Mouse (Mus musculus) CH12.LX (cell line): Measurements from ENCODE around the gene Pde4b. TPM values are rescaled to one million over a fixed set of nuclear protein-coding genes. Genes with fewer than 3 reads are reported as not detected.

Experiments used
- DNase-seq: peaks from one replicate; pipeline ENCODE4 v3.0.0-alpha.2; 2013; ENCODE audit errors: extremely low read depth
- H3K27ac ChIP-seq: 2 replicates; pipeline ENCODE4 v1.5.1; 2012; ENCODE audit warnings: low read depth, mild to moderate bottlenecking, control low read depth, moderate library complexity; ENCODE audit not compliant: insufficient read depth
- H3K27me3 ChIP-seq: replicated peaks from 2 replicates; pipeline ENCODE3; 2012; ENCODE audit warnings: inconsistent platforms
- H3K36me3 ChIP-seq, 2 experiments: replicated peaks in 1 of 2; 2 replicates each; pipeline versions ENCODE3 to v1.6.1; 2012; ENCODE audit warnings: inconsistent platforms in 1 of 2, low read length in 1 of 2, mild to moderate bottlenecking in 1 of 2, mixed read lengths in 1 of 2, moderate library complexity in 1 of 2; ENCODE audit not compliant: control insufficient read depth in 1 of 2, insufficient read depth in 1 of 2
- H3K4me1 ChIP-seq, 2 experiments: 2 replicates each; pipeline ENCODE4 v1.6.1; 2012; ENCODE audit warnings: inconsistent platforms in 1 of 2, moderate library complexity in 1 of 2; ENCODE audit not compliant: insufficient read depth in 2 of 2, control insufficient read depth in 1 of 2
- H3K4me2 ChIP-seq: 2 replicates; pipeline ENCODE4 v1.6.1; 2012; ENCODE audit warnings: low read depth, mild to moderate bottlenecking, control low read depth; ENCODE audit not compliant: poor library complexity, insufficient read depth, severe bottlenecking
- H3K4me3 ChIP-seq, 3 experiments: fragments of 150-350 bp in 1 of 3; sonication (generic) in 1 of 3; replicated peaks in 1 of 3; 2 replicates each; pipeline versions ENCODE3 to v1.5.1; 2011 to 2012; ENCODE audit warnings: low read depth in 2 of 3, low read length in 2 of 3, mild to moderate bottlenecking in 2 of 3, moderate library complexity in 2 of 3, control low read depth in 1 of 3, improper control_type of control experiment in 1 of 3, inconsistent platforms in 1 of 3, mixed read lengths in 1 of 3; ENCODE audit not compliant: poor library complexity in 1 of 3
- H3K79me2 ChIP-seq: replicated peaks from 2 replicates; pipeline ENCODE4 v1.6.1; 2012; ENCODE audit warnings: mild to moderate bottlenecking, moderate library complexity; ENCODE audit not compliant: control insufficient read depth, poor library complexity, insufficient read depth, severe bottlenecking; ENCODE audit errors: extremely low read depth
- H3K9ac ChIP-seq: 2 replicates; pipeline ENCODE4 v1.6.1; 2012; ENCODE audit warnings: low read depth, mild to moderate bottlenecking, control low read depth, moderate library complexity; ENCODE audit not compliant: insufficient read depth
- H3K9me3 ChIP-seq: replicated peaks from 2 replicates; pipeline ENCODE3; 2012; ENCODE audit warnings: low read length, inconsistent platforms, mixed read lengths
- BHLHE40 ChIP-seq: IDR thresholded peaks from 2 replicates; pipeline ENCODE4 v1.6.1; 2011; ENCODE audit warnings: mild to moderate bottlenecking, low read depth, low read length, improper control_type of control experiment
- CHD1 ChIP-seq: IDR thresholded peaks from 2 replicates; pipeline ENCODE4 v1.6.1; 2012; ENCODE audit warnings: low read depth, low read length, improper control_type of control experiment, inconsistent platforms
- E2F4 ChIP-seq: IDR thresholded peaks from 2 replicates; pipeline ENCODE4 v1.6.1; 2011; ENCODE audit warnings: low read depth, low read length, improper control_type of control experiment; ENCODE audit not compliant: insufficient replicate concordance
- ETS1 ChIP-seq: conservative IDR thresholded peaks from 2 replicates; pipeline ENCODE4 v1.6.1; 2012; ENCODE audit warnings: low read depth, mild to moderate bottlenecking, inconsistent platforms, low read length, improper control_type of control experiment, moderate library complexity
- HCFC1 ChIP-seq: IDR thresholded peaks from 2 replicates; pipeline ENCODE4 v1.6.1; 2012; ENCODE audit warnings: low read depth, mild to moderate bottlenecking, inconsistent platforms, low read length, improper control_type of control experiment
- IRF4 ChIP-seq: IDR thresholded peaks from 2 replicates; pipeline ENCODE4 v1.6.1; 2014; ENCODE audit warnings: low read depth, mild to moderate bottlenecking, inconsistent platforms, low read length, improper control_type of control experiment
- KAT2A ChIP-seq: IDR thresholded peaks from 2 replicates; pipeline ENCODE4 v1.6.1; 2012; ENCODE audit warnings: low read length, improper control_type of control experiment, inconsistent platforms; ENCODE audit not compliant: insufficient replicate concordance
- MAZ ChIP-seq: IDR thresholded peaks from 2 replicates; pipeline ENCODE4 v1.6.1; 2012; ENCODE audit warnings: low read depth, mild to moderate bottlenecking, inconsistent platforms, low read length, improper control_type of control experiment, moderate library complexity
- MEF2A ChIP-seq: IDR thresholded peaks from 2 replicates; pipeline ENCODE4 v1.6.1; 2014; ENCODE audit warnings: low read depth, mild to moderate bottlenecking, inconsistent platforms, low read length, improper control_type of control experiment, borderline replicate concordance
- MYC ChIP-seq: IDR thresholded peaks from 2 replicates; pipeline ENCODE4 v1.6.1; 2011; ENCODE audit warnings: low read depth, mild to moderate bottlenecking, improper control_type of control experiment, low read length
- NELFE ChIP-seq: IDR thresholded peaks from 2 replicates; pipeline ENCODE4 v1.6.1; 2011; ENCODE audit warnings: low read depth, low read length, improper control_type of control experiment
- NRF1 ChIP-seq: IDR thresholded peaks from 2 replicates; pipeline ENCODE4 v1.6.1; 2014; ENCODE audit warnings: low read depth, mild to moderate bottlenecking, inconsistent platforms, low read length, improper control_type of control experiment, moderate library complexity
- PAX5 ChIP-seq: IDR thresholded peaks from 2 replicates; pipeline ENCODE4 v1.6.1; 2012; ENCODE audit warnings: low read length, inconsistent platforms, mixed read lengths
- POLR2A ChIP-seq: IDR thresholded peaks from 2 replicates; pipeline ENCODE4 v1.6.1; 2011; ENCODE audit warnings: low read depth, mild to moderate bottlenecking, improper control_type of control experiment, low read length
- POLR2AphosphoS2 ChIP-seq: IDR thresholded peaks from 2 replicates; pipeline ENCODE4 v1.6.1; 2011; ENCODE audit warnings: low read depth, low read length, improper control_type of control experiment
- RAD21 ChIP-seq: IDR thresholded peaks from 2 replicates; pipeline ENCODE4 v1.6.1; 2011; ENCODE audit warnings: low read depth, mild to moderate bottlenecking, low read length, improper control_type of control experiment, moderate library complexity
- SMC3 ChIP-seq: IDR thresholded peaks from 2 replicates; pipeline ENCODE4 v1.6.1; 2011; ENCODE audit warnings: low read depth, low read length, improper control_type of control experiment
- TCF12 ChIP-seq: IDR thresholded peaks from 2 replicates; pipeline ENCODE4 v1.6.1; 2014; ENCODE audit warnings: low read depth, mild to moderate bottlenecking, inconsistent platforms, low read length, improper control_type of control experiment
- USF1 ChIP-seq: IDR thresholded peaks from 2 replicates; pipeline ENCODE4 v1.6.1; 2014; ENCODE audit warnings: low read depth, mild to moderate bottlenecking, inconsistent platforms, low read length, improper control_type of control experiment
- ZC3H11A ChIP-seq: IDR thresholded peaks from 2 replicates; pipeline ENCODE4 v1.6.1; 2012; ENCODE audit warnings: low read depth, mild to moderate bottlenecking, inconsistent platforms, low read length, improper control_type of control experiment
- ZKSCAN1 ChIP-seq: IDR thresholded peaks from 2 replicates; pipeline ENCODE4 v1.6.1; 2012; ENCODE audit warnings: low read depth, inconsistent platforms, low read length, improper control_type of control experiment, borderline replicate concordance
- ZMIZ1 ChIP-seq: IDR thresholded peaks from 2 replicates; pipeline ENCODE4 v1.6.1; 2012; ENCODE audit warnings: low read depth, mild to moderate bottlenecking, inconsistent platforms, low read length, improper control_type of control experiment
- ZNF384 ChIP-seq: IDR thresholded peaks from 2 replicates; pipeline ENCODE4 v1.6.1; 2012; ENCODE audit warnings: low read depth, low read length, improper control_type of control experiment, inconsistent platforms
- dilution Hi-C: fragments of 300-500 bp; cut with MboI; formaldehyde crosslinking; loops from 2 replicates; pipeline ENCODE4 v1.14.3; 2020; ENCODE audit warnings: low sequenced_read_pairs; ENCODE audit not compliant: extremely low pct_unique_long_range_greater_than_20kb, extremely low pct_ligation_motif_present
- in situ Hi-C: fragments of 300-500 bp; cut with MboI; formaldehyde crosslinking; loops from 3 replicates; pipeline ENCODE4 v1.14.3; 2019; ENCODE audit warnings: low sequenced_read_pairs, low pct_ligation_motif_present, low pct_unique_long_range_greater_than_20kb, mixed read lengths
- polyA plus RNA-seq: library from polyadenylated mRNA; unstranded; fragments of >175 nt; gene quantifications from 2 replicates; pipeline ENCODE4 v1.2.1, GENCODE M21; 2012; ENCODE audit warnings: low read depth; ENCODE audit not compliant: insufficient read length
- total RNA-seq, 2 experiments: library from RNA; depleted of rRNA; stranded (reverse); fragments of 300-350 nt in 1 of 2; fragments of >200 nt in 1 of 2; gene quantifications; 2 replicates each; pipeline ENCODE4 v1.2.3; 2012 to 2014

Gene Pde4b
- total and polyA plus RNA-seq, 3 experiments = 9.6 to 24.2 (median 21.8) TPM

DNA sequence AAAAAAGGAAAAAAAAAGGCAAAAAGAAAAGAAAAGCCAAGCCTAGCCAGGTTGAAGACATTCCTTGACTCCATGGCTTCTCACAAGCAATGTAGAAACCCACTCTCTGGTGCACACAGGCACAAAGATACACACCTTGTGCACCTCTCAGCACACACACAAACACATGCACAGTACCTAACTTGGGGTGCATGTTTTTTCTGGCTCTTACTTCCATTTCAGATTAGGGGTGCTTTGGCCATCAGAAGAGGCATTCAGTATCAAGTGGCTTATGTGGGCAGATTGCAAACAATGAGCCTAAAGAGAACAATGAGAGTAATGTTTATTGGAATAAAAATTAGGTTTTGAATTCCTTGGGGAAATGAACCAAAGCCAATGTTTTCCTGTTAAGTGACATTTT lies 166.7 kb downstream of the Pde4b start:
- Histone ChIP-seq H3K27ac (no peak overlapping the region), H3K4me3 (no peak overlapping the region), H3K79me2 (no peaks in the 10 kb centered on the region), H3K4me2 (no peak overlapping the region), H3K27me3 (no peaks in the 10 kb centered on the region), H3K36me3 (no peaks in the 10 kb centered on the region), H3K9me3 (no peaks in the 10 kb centered on the region), H3K9ac (no peak overlapping the region), H3K4me1 (no peaks in the 10 kb centered on the region)
- in situ Hi-C loops (no loop called here), dilution Hi-C loops (no loop called here)
- TF ChIP-seq ETS1 (no peak), MAZ (no peak), ZNF384 (no peak), SMC3 (no peak), RAD21 (no peak), POLR2A (no peak), BHLHE40 (no peak), POLR2AphosphoS2 (no peak)
- DNase-seq = no peak

DNA sequence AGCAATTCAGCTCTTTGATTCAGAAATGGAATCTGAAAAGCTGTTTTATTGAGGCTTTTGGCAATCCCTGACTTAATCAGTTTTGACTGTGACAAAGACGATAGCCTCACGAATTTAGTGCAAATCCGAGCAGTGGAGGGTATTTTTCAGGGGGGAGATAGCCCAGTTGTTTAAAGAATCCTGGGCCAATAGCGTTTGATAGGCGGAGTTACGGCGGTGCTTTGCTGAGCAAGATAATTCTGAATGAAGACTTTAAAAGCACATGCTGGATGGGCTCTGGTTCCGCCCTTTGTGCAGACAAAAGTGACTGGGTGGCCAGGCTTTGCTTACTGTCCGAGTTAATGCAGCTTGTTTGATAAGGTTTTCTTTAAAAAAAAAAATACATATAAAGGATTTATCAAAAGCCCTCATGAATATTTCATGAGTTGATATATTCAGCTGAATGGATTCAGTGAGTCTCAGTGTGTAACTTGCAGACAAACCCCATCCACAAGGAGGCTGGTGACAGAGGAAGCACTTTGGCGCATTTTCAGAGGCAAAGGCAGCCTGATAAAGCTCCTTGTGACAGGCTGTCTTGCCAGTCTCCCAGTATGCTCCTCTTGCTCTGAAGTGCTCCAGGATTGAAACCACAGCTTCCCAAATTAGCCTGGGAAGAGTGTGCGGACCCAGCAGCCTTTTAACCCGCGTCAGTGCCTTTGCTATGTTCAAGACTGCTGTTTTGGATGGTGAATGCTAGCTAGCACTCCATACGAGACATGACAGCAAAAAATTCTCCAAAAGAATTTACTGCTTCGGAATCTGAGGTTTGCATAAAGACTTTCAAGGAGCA lies 167.3 kb downstream of the Pde4b start:
- no peak overlapping the region for H3K4me2 ChIP-seq
- H3K79me2 ChIP-seq = no peaks in the 10 kb centered on the region
- in situ Hi-C loops = no loop called here
- no peaks in the 10 kb centered on the region for H3K4me1 ChIP-seq
- no peaks in the 10 kb centered on the region for H3K9me3 ChIP-seq
- no peak overlapping the region for H3K27ac ChIP-seq
- no peaks in the 10 kb centered on the region for H3K27me3 ChIP-seq
- H3K4me3 ChIP-seq = no peak overlapping the region
- no peak overlapping the region for H3K9ac ChIP-seq
- no peak for DNase-seq
- H3K36me3 ChIP-seq = no peaks in the 10 kb centered on the region
- TF ChIP-seq HCFC1 (no peak), MAZ (no peak), IRF4 (no peak), NRF1 (no peak), ZNF384 (no peak), PAX5 (no peak), E2F4 (no peak), ZMIZ1 (no peak), ZKSCAN1 (no peak), CHD1 (no peak), MYC (no peak), TCF12 (no peak), USF1 (no peak), ZC3H11A (no peak), KAT2A (no peak), MEF2A (no peak), NELFE (no peak)
- dilution Hi-C loops = no loop called here
